Mouse (Mus musculus): ENCODE measurements around the gene Eri2.

GRCm38 (mm10) chr7:119769895-119770294 is 24.0 kb downstream of the Eri2 start:
- TF ChIP-seq CTCF (IDR thresholded peaks at IDR 0.05; ENCODE audit: low read depth) (no peak), EP300 (IDR thresholded peaks at IDR 0.05; ENCODE audit: low read depth) (no peak)
